Mouse (Mus musculus): ENCODE measurements around the gene Aqp6. TPM values are rescaled to one million over a fixed set of nuclear protein-coding genes. Genes with fewer than 3 reads are reported as not detected.
A peak's percentile ranks its signal among the peaks of the same experiment; 100 is the strongest.

Aqp6 gene
- total RNA-seq, 2 experiments from 2014 or later, result 0.44 to 0.48 TPM

GRCm38 (mm10) chr15:99596056-99596687 lies 5.0 kb upstream of the Aqp6 start:
- peak; percentile 91 to 95 for DNase-seq (ENCODE audit: low spot score in 2 of 2)
- intact Hi-C loops (cut with DNase I), result loop anchor here (1.0 to 5.0 kb wide), 4 partner anchors 73 to 311 kb away; no protein-coding TSS in a partner anchor

DNA sequence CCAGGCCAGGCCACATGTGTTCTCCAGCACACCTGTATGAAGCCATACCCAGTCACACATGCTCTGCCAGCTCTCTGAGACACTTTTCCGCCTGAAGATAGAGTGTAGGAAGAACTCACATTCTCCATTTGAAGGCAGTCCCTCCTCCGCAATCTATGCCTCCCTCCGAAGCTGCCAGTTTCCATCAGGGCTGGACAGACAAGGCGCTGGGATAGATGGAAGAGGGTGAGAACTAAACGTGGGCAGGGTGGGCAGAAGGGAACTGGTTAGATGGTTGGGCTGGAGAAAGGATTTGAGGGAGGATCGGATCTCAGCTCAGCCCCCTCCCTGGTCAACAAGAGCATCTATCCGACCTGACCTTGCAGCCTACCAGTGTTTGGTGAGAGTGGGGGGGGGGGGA lies 4.4 kb upstream of the Aqp6 start:
- intact Hi-C loops (cut with DNase I), result loop anchor here (1.0 to 5.0 kb wide), 4 partner anchors 72 to 310 kb away; no protein-coding TSS in a partner anchor
- no peak for DNase-seq (ENCODE audit: low spot score in 2 of 2)

GRCm38 (mm10) chr15:99597596-99597995 lies 3.6 kb upstream of the Aqp6 start:
- no peak for DNase-seq (ENCODE audit: low spot score in 2 of 2)
- intact Hi-C loops (cut with DNase I), result loop anchor here (2.0 to 5.0 kb wide), 3 partner anchors 90 to 310 kb away; no protein-coding TSS in a partner anchor

- peak in 1 of 2 experiments; percentile 54 for DNase-seq (ENCODE audit: low spot score in 2 of 2)
Measured at GRCm38 (mm10) chr15:99599245-99600070, 1.7 kb upstream of the Aqp6 start.

DNA sequence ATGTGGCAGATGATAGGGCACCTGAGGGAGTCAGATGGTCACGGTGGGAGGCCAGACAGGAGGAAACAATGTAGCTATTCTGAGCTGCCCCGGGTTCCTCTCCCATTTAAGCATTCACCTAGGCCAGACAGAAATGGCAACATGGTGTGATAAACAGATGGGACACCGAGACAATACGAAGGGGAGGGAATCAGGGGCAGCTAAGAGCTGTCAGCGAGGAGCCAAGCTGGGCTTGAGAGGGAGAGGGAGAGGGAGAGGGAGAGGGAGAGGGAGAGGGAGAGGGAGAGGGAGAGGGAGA lies 572 bp downstream of the Aqp6 start:
- intact Hi-C loops (cut with DNase I), result no loop called here
- no peak for DNase-seq (ENCODE audit: low spot score in 2 of 2)

More at GRCm38 (mm10) chr15:99599245-99600070, 1.7 kb upstream of the Aqp6 start:
- intact Hi-C loops (cut with DNase I), result loop anchor here (5.0 kb wide), 2 partner anchors 88 to 308 kb away; no protein-coding TSS in a partner anchor

GRCm38 (mm10) chr15:99602206-99602820 lies 1.1 kb downstream of the Aqp6 start:
- intact Hi-C loops (cut with DNase I), result no loop called here
- DNase-seq (ENCODE audit: low spot score in 2 of 2), result no peak

DNA sequence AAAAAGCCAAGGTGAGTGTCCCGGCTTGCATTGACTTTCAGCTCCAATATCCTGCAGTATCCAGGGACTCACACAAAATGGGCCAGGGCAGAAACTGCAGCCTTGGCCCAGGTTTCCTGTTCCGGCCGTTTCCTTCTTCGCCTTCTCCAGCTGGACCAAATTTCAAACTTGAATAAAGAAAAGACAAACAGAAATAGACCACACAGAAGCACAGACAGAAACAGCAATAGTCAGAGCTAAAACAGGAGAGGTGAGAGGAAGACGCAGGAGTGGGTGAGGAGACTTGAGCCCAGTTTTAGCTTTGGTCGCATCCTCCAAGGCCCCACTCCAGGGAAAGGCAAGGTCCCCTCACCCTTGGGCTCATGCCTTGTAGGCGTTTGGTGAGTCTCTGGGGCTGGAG lies 2.0 kb downstream of the Aqp6 start:
- intact Hi-C loops (cut with DNase I), result no loop called here
- DNase-seq (ENCODE audit: low spot score in 2 of 2), result no peak

- intact Hi-C loops (cut with DNase I), result no loop called here
- DNase-seq (ENCODE audit: low spot score in 2 of 2), result no peak
Measured at GRCm38 (mm10) chr15:99605595-99605994, 4.4 kb downstream of the Aqp6 start.

DNA sequence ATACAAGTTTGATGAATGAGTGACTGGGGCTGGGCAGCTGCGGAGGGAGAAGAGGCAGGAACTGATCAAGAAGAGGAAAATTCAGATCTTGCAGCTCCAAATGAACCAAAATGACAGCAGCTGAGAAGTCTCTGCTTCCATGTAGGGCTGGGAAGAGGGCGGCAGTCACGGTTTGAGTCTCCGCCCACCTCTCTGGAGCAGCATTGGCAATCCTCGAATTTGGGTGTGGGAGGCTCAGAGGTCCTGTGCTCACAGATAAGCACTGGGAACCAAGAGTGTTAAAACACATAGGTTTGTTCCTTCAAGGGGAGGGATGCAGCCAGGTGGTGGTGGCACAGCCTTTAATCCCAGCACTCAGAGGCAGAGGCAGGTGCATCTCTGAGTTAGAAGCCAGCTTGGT lies 5.3 kb downstream of the Aqp6 start:
- peak; percentile 58 to 62 for DNase-seq (ENCODE audit: low spot score in 2 of 2)
- intact Hi-C loops (cut with DNase I), result no loop called here

DNA sequence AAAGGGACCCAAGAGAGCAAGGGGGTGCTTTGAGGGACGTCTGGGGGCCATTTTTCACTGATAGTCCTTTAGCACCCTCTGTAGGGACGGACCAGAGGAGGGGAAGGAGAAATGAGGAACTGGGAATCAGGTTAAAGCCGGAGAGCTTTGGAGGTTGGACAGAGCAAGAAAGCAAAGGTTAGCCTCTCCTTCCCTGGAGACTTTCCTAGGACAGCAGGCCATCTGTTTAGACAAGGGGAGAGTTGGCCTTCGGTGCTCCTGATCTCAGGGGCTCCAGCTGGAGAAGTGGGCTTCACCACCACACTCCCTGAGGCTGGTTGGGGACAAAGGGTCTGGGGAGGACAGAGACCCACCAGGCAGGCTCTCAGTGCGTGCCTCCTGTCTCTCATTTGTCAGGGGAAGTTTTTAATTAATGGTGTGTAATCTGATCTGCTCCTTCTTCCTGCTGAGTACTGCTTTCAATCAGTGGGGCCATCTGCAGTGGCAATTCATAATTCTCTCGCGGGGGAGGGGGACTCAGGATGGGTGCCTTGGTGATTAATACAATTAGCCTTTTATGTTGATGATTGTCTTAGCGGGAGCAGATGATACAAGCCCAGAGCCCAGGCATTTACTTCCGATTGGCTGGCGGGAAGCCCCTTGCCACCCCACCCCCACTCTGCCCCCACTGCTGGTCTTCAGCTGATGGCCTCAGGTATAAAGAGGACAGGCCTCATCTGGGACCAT lies 6.4 kb downstream of the Aqp6 start:
- intact Hi-C loops (cut with DNase I), result no loop called here
- no peak for DNase-seq (ENCODE audit: low spot score in 2 of 2)

- no peak for DNase-seq (ENCODE audit: low spot score in 2 of 2)
- intact Hi-C loops (cut with DNase I), result no loop called here
Measured at GRCm38 (mm10) chr15:99608382-99609125, 7.4 kb downstream of the Aqp6 start.

- intact Hi-C loops (cut with DNase I), result no loop called here
- peak in 1 of 2 experiments; percentile 59 for DNase-seq (ENCODE audit: low spot score in 2 of 2)
Measured at GRCm38 (mm10) chr15:99611563-99611962, 10.4 kb downstream of the Aqp6 start.

DNA sequence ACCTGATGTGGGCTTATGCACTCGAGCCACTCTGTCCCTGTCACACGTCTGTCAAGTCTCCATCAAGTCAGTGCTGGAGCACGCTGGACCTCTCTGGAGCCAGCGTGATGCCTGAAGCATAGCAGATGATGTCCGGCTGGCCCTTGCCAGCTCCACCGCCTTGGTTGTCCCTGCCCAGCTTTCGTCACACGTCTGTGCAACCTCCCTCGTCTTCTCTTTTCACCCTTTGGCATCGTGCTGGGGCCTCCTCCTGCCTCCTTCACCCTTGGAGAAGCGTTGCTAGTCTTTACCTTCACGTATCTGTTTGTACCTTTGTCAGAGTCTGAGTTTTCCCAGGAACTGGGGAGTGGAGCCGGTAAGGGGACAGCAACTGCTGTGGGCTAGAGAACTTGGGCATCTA lies 13.1 kb downstream of the Aqp6 start:
- DNase-seq (ENCODE audit: low spot score in 2 of 2), result no peak
- intact Hi-C loops (cut with DNase I), result no loop called here

DNA sequence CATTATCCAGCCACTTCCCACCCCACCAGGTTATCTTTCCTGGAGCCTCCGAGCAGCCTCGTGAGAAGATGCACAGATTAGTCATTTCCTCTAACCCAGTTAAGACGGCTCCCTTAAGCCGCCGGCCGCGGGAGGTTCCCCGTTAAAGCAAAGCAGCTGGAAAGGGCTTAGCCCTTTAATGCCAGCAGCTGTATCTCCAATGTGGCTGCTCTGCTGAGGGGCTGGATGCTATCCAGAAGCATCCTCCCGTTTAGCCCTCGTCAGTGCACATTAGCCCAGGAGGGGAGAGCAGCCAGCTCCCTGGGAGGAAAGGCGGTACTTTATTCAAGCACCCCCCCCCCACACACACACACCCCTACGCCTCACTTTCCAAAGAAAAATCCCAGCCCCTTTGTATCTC lies 13.6 kb downstream of the Aqp6 start:
- DNase-seq (ENCODE audit: low spot score in 2 of 2), result no peak
- intact Hi-C loops (cut with DNase I), result no loop called here

- intact Hi-C loops (cut with DNase I), result no loop called here
- DNase-seq (ENCODE audit: low spot score in 2 of 2), result no peak
Measured at GRCm38 (mm10) chr15:99615246-99615645, 14.0 kb downstream of the Aqp6 start.

DNA sequence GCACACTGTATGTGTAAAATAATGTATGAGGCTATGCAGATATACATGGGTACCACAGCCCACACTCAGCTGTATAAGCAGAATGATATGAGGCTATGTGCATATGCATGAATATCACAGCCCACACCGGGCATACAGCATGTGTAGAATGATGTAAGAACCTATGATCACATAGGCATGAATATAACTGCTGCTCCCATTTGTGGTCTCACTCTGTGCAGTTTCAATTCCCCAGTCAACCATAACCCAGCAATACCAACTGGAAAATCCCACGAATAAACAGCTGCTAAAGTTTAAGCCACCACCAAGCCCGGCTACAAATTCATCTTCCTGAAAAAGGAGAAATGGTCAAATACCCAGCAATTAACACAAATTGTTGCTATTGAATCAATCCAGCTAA lies 17.4 kb downstream of the Aqp6 start:
- intact Hi-C loops (cut with DNase I), result no loop called here
- DNase-seq (ENCODE audit: low spot score in 2 of 2), result no peak

DNA sequence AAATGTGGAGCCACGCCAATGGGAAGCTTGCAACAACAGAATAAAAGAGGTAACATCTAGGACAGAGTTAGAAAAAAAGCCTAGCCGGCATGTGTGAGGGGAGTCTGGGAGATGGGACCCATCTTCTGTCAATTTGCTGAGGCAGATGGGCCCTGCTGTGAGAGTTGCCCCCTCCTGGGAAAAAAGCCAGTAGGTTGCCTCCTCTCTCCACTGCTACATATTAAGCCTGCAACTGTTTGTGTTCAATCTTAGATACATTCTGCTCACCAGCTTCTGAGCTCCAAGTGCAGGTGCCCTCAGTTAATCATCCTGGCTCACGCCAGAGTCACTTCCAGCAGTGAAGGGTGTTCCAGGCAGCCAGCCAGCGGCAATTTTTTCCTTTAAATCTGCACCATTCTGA lies 18.6 kb downstream of the Aqp6 start:
- intact Hi-C loops (cut with DNase I), result no loop called here
- no peak for DNase-seq (ENCODE audit: low spot score in 2 of 2)

DNA sequence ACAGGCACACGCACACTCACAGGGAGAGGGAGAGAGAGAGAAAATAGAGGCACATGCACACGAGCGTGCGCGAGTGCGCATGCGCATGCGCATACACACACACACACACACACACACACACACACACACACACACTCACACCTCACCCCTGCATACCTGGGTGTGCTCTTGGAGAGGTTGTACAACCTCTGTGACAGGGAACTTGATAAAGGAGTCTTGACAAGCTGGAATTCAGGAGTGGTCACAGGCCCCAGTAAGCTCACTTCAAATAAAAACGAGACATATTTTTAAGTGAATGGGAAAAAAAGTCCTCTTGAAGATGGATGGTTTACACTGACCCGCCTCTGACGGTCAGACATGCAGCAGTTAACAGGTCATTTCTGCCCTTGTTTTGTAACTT lies 20.9 kb downstream of the Aqp6 start:
- no peak for DNase-seq (ENCODE audit: low spot score in 2 of 2)
- intact Hi-C loops (cut with DNase I), result no loop called here

DNA sequence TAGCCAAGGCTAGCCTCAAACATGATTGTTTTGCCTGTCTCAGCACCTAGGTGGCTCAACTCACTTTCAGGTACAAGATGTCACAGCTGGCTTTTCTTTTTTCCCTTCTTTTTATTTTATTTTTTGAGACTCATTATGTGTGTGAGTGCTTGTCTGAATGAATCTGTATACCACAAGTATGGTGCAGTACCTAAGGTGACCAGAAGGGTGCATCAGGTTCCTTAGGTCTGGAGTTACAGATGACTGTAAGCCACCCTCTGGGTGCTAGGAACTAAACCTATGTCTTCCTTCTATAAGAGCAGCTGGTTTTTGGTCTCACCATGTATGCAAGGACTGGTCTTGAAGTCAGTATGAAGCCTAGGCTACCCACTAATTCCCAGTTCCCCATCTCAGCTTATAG lies 30.4 kb downstream of the Aqp6 start:
- no peak for DNase-seq (ENCODE audit: low spot score in 2 of 2)

More for the DNA sequence above, 30.4 kb downstream of the Aqp6 start:
- intact Hi-C loops (cut with DNase I), result no loop called here

All from left cerebral cortex, postnatal 14 days (tissue).